Mouse (Mus musculus) adrenal gland (tissue): ENCODE data around the gene Fars2.

Experiments
- intact Hi-C: fragments of 180-260 bp; cut with DNase I; formaldehyde crosslinking; loops from one replicate; pipeline ENCODE4 v1.15.1; 2025

The Fars2 gene

GRCm38 (mm10) chr13:36648257-36648656 lies 531.0 kb downstream of the Fars2 start:
- intact Hi-C loops: no loop called here

- intact Hi-C loops: loop anchor here (10.0 kb wide), 1 partner anchor 661 kb away; no protein-coding TSS in a partner anchor
Observed at GRCm38 (mm10) chr13:36654251-36654650, 537.0 kb downstream of the Fars2 start.

- intact Hi-C loops: no loop called here
Observed at GRCm38 (mm10) chr13:36679345-36679744, 562.1 kb downstream of the Fars2 start.

GRCm38 (mm10) chr13:36680690-36681355 lies 563.6 kb downstream of the Fars2 start:
- intact Hi-C loops: no loop called here

- intact Hi-C loops: no loop called here
Observed at GRCm38 (mm10) chr13:36683581-36683980, 566.4 kb downstream of the Fars2 start.

GRCm38 (mm10) chr13:36695516-36696201 lies 578.4 kb downstream of the Fars2 start:
- intact Hi-C loops: no loop called here

- intact Hi-C loops: no loop called here
Observed at GRCm38 (mm10) chr13:36696351-36696771, 579.1 kb downstream of the Fars2 start.

GRCm38 (mm10) chr13:36707088-36707690 lies 590.0 kb downstream of the Fars2 start:
- intact Hi-C loops: no loop called here

- intact Hi-C loops: no loop called here
Observed at GRCm38 (mm10) chr13:36714101-36714500, 596.9 kb downstream of the Fars2 start.

GRCm38 (mm10) chr13:36716708-36717107 lies 599.5 kb downstream of the Fars2 start:
- intact Hi-C loops: no loop called here

GRCm38 (mm10) chr13:36717376-36717775 lies 600.2 kb downstream of the Fars2 start:
- intact Hi-C loops: no loop called here

- intact Hi-C loops: no loop called here
Observed at GRCm38 (mm10) chr13:36720297-36721017, 603.2 kb downstream of the Fars2 start.

GRCm38 (mm10) chr13:36722309-36722708 lies 605.1 kb downstream of the Fars2 start:
- intact Hi-C loops: no loop called here

GRCm38 (mm10) chr13:36723726-36724300 lies 606.6 kb downstream of the Fars2 start:
- intact Hi-C loops: no loop called here

GRCm38 (mm10) chr13:36724533-36725470 lies 607.6 kb downstream of the Fars2 start:
- intact Hi-C loops: no loop called here

- intact Hi-C loops: no loop called here
Observed at GRCm38 (mm10) chr13:36725881-36726280, 608.7 kb downstream of the Fars2 start.

- intact Hi-C loops: no loop called here
Observed at GRCm38 (mm10) chr13:36726551-36726950, 609.3 kb downstream of the Fars2 start.

- intact Hi-C loops: no loop called here
Observed at GRCm38 (mm10) chr13:36726951-36727778, 610.0 kb downstream of the Fars2 start.

- intact Hi-C loops: no loop called here
Observed at GRCm38 (mm10) chr13:36727779-36728470, 610.7 kb downstream of the Fars2 start.
